8 mouse cellular contexts compared by ENCODE assay signal in genomic region chr7:19239423-19239822, GRCm38 (mm10). TPM values are rescaled to one million over a fixed set of nuclear protein-coding genes. Genes with fewer than 3 reads are reported as not detected.
DNase-seq lines count a peak whose midpoint lies in the region; ATAC-seq lines count a peak whose summit lies in the region.

No protein-coding gene starts in this region.

- H3K9ac ChIP-seq in embryonic facial prominence, embryonic 14.5 days (ENCODE audit: low read depth, low read length): no peak overlapping the region
- H3K9ac ChIP-seq in limb, embryonic 12.5 days (replicated peaks): no peak overlapping the region
- no peak overlapping the region for H3K9ac ChIP-seq in midbrain, embryonic 16.5 days (ENCODE audit: low read depth, low read length)

- H3K4me1 ChIP-seq in embryonic facial prominence, embryonic 14.5 days (ENCODE audit: control insufficient read depth, insufficient read depth, low read length): no peaks in the 10 kb centered on the region
- H3K4me1 ChIP-seq in limb, embryonic 12.5 days (replicated peaks): 0 out of 2 replicates have a peak, but pooled peaks cover 3% of the 10 kb centered on the region
- H3K4me1 ChIP-seq in midbrain, embryonic 16.5 days (ENCODE audit: control insufficient read depth, insufficient read depth, low read length): no peaks in the 10 kb centered on the region

- H3K27ac ChIP-seq in embryonic facial prominence, embryonic 14.5 days (replicated peaks; ENCODE audit: low read depth, low read length): no peak overlapping the region
- no peak overlapping the region for H3K27ac ChIP-seq in limb, embryonic 12.5 days
- H3K27ac ChIP-seq in midbrain, embryonic 16.5 days (ENCODE audit: low read length): no peak overlapping the region

- DNase-seq in 416B (ENCODE audit: low read depth): peak; percentile 86
- peak; percentile 63 to 83 for DNase-seq in adrenal gland, postnatal 4 days (ENCODE audit: low spot score in 2 of 2)
- DNase-seq in embryonic facial prominence, embryonic 14.5 days (ENCODE audit: low spot score): peak; percentile 89
- DNase-seq in heart, adult 8-10 months (ENCODE audit: low spot score): peak; percentile 90
- DNase-seq in kidney, adult 8-10 months: peak; percentile 81 to 94
- peak; percentile 91 to 94 for DNase-seq in spleen, postnatal 10 days (ENCODE audit: low spot score in 2 of 2)

- no peaks in the 10 kb centered on the region for H3K27me3 ChIP-seq in embryonic facial prominence, embryonic 14.5 days (replicated peaks; ENCODE audit: control insufficient read depth, insufficient read depth, low read length)
- H3K27me3 ChIP-seq in limb, embryonic 12.5 days: no peaks in the 10 kb centered on the region
- H3K27me3 ChIP-seq in midbrain, embryonic 16.5 days (ENCODE audit: control insufficient read depth, insufficient read depth, low read depth, low read length): no peaks in the 10 kb centered on the region

- H3K4me2 ChIP-seq in embryonic facial prominence, embryonic 14.5 days (ENCODE audit: low read depth, low read length): no peak overlapping the region
- no peak overlapping the region for H3K4me2 ChIP-seq in limb, embryonic 12.5 days
- no peak overlapping the region for H3K4me2 ChIP-seq in midbrain, embryonic 16.5 days (ENCODE audit: low read length)

- ATAC-seq in embryonic facial prominence, embryonic 14.5 days (ENCODE audit: low read depth): peak; percentile 92
- peak; percentile 81; the same call in 1 of the 2 replicates for ATAC-seq in limb, embryonic 12.5 days (ENCODE audit: insufficient number of reproducible peaks, insufficient read depth, low FRiP score, low TSS enrichment, low read depth)
- peak; percentile 92 for ATAC-seq in midbrain, embryonic 16.5 days

- H3K9me3 ChIP-seq in embryonic facial prominence, embryonic 14.5 days (ENCODE audit: control insufficient read depth, low read length): no peaks in the 10 kb centered on the region
- no peaks in the 10 kb centered on the region for H3K9me3 ChIP-seq in limb, embryonic 12.5 days
- no peaks in the 10 kb centered on the region for H3K9me3 ChIP-seq in midbrain, embryonic 16.5 days (replicated peaks; ENCODE audit: control insufficient read depth, low read length, poor library complexity, severe bottlenecking)

- H3K36me3 ChIP-seq in embryonic facial prominence, embryonic 14.5 days (ENCODE audit: control insufficient read depth, insufficient read depth, low read length): no peaks in the 10 kb centered on the region
- peaks cover 8% of the 10 kb centered on the region; the same call in 1 of the 2 replicates for H3K36me3 ChIP-seq in limb, embryonic 12.5 days
- no peaks in the 10 kb centered on the region for H3K36me3 ChIP-seq in midbrain, embryonic 16.5 days (ENCODE audit: control insufficient read depth, insufficient read depth, low read length)

- WGBS in embryonic facial prominence, embryonic 14.5 days: 0% methylated on average over 1 of the region's 1 CpGs
- 0% methylated on average over 1 of the region's 1 CpGs for WGBS in limb, embryonic 12.5 days
- 0% methylated on average over 1 of the region's 1 CpGs for WGBS in midbrain, embryonic 16.5 days

- no peak overlapping the region for H3K4me3 ChIP-seq in embryonic facial prominence, embryonic 14.5 days (ENCODE audit: low read depth, low read length)
- H3K4me3 ChIP-seq in limb, embryonic 12.5 days (replicated peaks): no peak overlapping the region
- no peak overlapping the region for H3K4me3 ChIP-seq in midbrain, embryonic 16.5 days (ENCODE audit: low read depth, low read length)

RNA-seq across cellular contexts. Expression of gene Opa3, which starts 11.3 kb away (rescaled TPM):
- 10 to 100 TPM; 23.6 to 24.1 TPM for total RNA-seq in adrenal gland, postnatal 4 days (2021)
- 29.7 and 30.2 TPM in 2 replicates for polyA plus RNA-seq in embryonic facial prominence, embryonic 14.5 days (2014; fragmentation: Nextera tagmentation; extraction: Ambion mirVana)
- total RNA-seq in heart, adult 8-10 months (2022): 10 to 100 TPM; 61.4 to 77.3 (median 68.1) TPM
- polyA plus RNA-seq in limb, embryonic 12.5 days (2016; fragmentation: Nextera tagmentation; extraction: Ambion mirVana): 38.7 and 39.5 TPM in 2 replicates
- 33.8 and 36.5 TPM in 2 replicates for polyA plus RNA-seq in midbrain, embryonic 16.5 days (2015; fragmentation: Nextera tagmentation; extraction: Ambion mirVana)

RNA-seq across cellular contexts. Expression of gene Gpr4, which starts 27.1 kb away (rescaled TPM):
- total RNA-seq in adrenal gland, postnatal 4 days (2021): 1 to 10 TPM; 4.5 to 4.8 TPM
- polyA plus RNA-seq in embryonic facial prominence, embryonic 14.5 days (2014; fragmentation: Nextera tagmentation; extraction: Ambion mirVana): 1.7 and 2.3 TPM in 2 replicates
- total RNA-seq in heart, adult 8-10 months (2022): 1 to 10 TPM; 3.3 to 8.5 (median 7.4) TPM
- 4.4 and 5.7 TPM in 2 replicates for polyA plus RNA-seq in limb, embryonic 12.5 days (2016; fragmentation: Nextera tagmentation; extraction: Ambion mirVana)
- 3.4 and 4.5 TPM in 2 replicates for polyA plus RNA-seq in midbrain, embryonic 16.5 days (2015; fragmentation: Nextera tagmentation; extraction: Ambion mirVana)

RNA-seq across cellular contexts. Expression of gene Vasp, which starts 32.2 kb away (rescaled TPM):
- 10 to 100 TPM; 83.7 to 89.3 TPM for total RNA-seq in adrenal gland, postnatal 4 days (2021)
- 70.0 and 70.7 TPM in 2 replicates for polyA plus RNA-seq in embryonic facial prominence, embryonic 14.5 days (2014; fragmentation: Nextera tagmentation; extraction: Ambion mirVana)
- 10 to 100 TPM; 18.0 to 27.2 (median 24.3) TPM for total RNA-seq in heart, adult 8-10 months (2022)
- 66.4 and 68.8 TPM in 2 replicates for polyA plus RNA-seq in limb, embryonic 12.5 days (2016; fragmentation: Nextera tagmentation; extraction: Ambion mirVana)
- 35.5 and 40.9 TPM in 2 replicates for polyA plus RNA-seq in midbrain, embryonic 16.5 days (2015; fragmentation: Nextera tagmentation; extraction: Ambion mirVana)

RNA-seq across cellular contexts. Expression of gene Ppm1n, which starts 40.4 kb away (rescaled TPM):
- under 1 TPM in 1 of 2 experiments, not detected in 1; 0.39 TPM for total RNA-seq in adrenal gland, postnatal 4 days (2021)
- polyA plus RNA-seq in embryonic facial prominence, embryonic 14.5 days (2014; fragmentation: Nextera tagmentation; extraction: Ambion mirVana): 0.49 TPM in 1 of 2 replicates, not detected in the other
- total RNA-seq in heart, adult 8-10 months (2022): not detected
- polyA plus RNA-seq in limb, embryonic 12.5 days (2016; fragmentation: Nextera tagmentation; extraction: Ambion mirVana): not detected in 2 replicates
- polyA plus RNA-seq in midbrain, embryonic 16.5 days (2015; fragmentation: Nextera tagmentation; extraction: Ambion mirVana): 1.5 and 1.6 TPM in 2 replicates

RNA-seq across cellular contexts. Expression of gene Rtn2, which starts 43.0 kb away (rescaled TPM):
- 10 to 100 TPM; 19.3 to 28.8 TPM for total RNA-seq in adrenal gland, postnatal 4 days (2021)
- polyA plus RNA-seq in embryonic facial prominence, embryonic 14.5 days (2014; fragmentation: Nextera tagmentation; extraction: Ambion mirVana): 53.7 and 57.0 TPM in 2 replicates
- 100 to 1,000 TPM; 137 to 160 (median 149) TPM for total RNA-seq in heart, adult 8-10 months (2022)
- polyA plus RNA-seq in limb, embryonic 12.5 days (2016; fragmentation: Nextera tagmentation; extraction: Ambion mirVana): 12.4 and 12.8 TPM in 2 replicates
- polyA plus RNA-seq in midbrain, embryonic 16.5 days (2015; fragmentation: Nextera tagmentation; extraction: Ambion mirVana): 111 and 114 TPM in 2 replicates
